Mouse (Mus musculus): Measurements from ENCODE around the gene Map2k5.

GRCm38 (mm10) chr9:63295551-63295958 lies 82.1 kb downstream of the Map2k5 start:
- TF ChIP-seq CTCF (IDR thresholded peaks at IDR 0.05; ENCODE audit: borderline replicate concordance, extremely low read depth, insufficient read depth, insufficient read length) (no peak), POLR2A (IDR thresholded peaks at IDR 0.05; ENCODE audit: borderline replicate concordance, extremely low read depth, insufficient read depth, insufficient read length, poor library complexity, severe bottlenecking) (no peak)

Measured in brain, embryonic 14.5 days (tissue).